Mouse (Mus musculus): ENCODE results near the gene Mylpf. TPM values are rescaled to one million over a fixed set of nuclear protein-coding genes. Genes with fewer than 3 reads are reported as not detected.

Mylpf gene
- total and polyA plus RNA-seq, 3 experiments: 0.74 to 3.5 (median 3.5) TPM

DNA sequence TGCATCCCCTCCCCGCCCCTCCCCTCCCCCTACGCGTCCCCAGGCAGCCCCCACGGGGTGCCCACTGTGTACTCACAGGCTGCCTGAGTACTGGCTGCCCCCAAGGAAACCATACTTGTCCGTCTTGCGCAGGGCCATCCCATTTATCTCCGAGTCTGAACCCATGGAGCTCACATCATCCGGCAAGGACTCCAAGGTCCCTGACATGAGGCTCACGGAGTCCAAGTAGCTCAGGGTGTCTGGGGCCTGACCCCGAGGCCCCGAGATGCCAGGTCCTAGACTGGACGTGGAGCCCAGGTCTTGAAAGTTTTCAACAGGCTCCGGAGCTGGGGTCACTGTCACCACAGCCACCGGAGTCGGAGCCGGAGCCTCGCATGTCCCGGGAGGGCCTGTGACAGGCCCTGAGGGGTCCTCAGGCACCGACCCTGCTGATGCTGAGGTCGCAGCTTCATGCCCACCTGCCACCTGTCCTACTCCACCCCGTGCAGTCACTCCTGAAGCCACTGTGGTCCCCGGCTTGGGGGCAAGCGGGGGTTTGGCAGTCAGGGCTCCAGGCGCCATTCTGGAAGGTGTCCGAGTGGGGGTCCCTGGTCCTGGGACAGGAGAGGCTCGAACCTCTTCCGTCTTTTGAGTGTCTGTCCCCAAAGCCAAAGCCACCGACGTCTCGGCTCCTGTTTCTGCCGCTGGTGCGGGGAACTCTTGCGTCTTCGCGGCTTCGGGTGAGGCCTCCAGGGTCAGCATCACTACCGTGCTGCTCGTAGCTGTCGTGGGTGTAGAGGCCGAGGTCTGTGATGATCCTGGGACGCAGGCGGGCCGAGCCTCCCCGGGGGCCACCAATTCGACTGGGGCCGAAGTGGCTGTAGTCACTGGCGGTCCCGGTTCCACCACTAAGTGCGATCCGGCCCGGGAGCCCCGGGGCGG, 1.1 kb upstream of the Mylpf start:
- Histone ChIP-seq H3K27me3 (ENCODE audit: control insufficient read depth, insufficient read depth, low read length) (no peaks in the 10 kb centered on the region), H3K4me3 (peak overlapping the region; percentile 78), H3K79me2 (replicated peaks; ENCODE audit: control insufficient read depth, insufficient read depth, low read length) (peaks cover 3% of the 10 kb centered on the region), H3K4me1 (ENCODE audit: control insufficient read depth, insufficient read depth, low read length) (peaks cover 2% of the 10 kb centered on the region; the same call in 1 of the 2 replicates), H3K36me3 (ENCODE audit: control insufficient read depth, insufficient read depth, low read length) (no peaks in the 10 kb centered on the region), H3K9ac (ENCODE audit: low read depth, low read length) (peak overlapping the region; percentile 90), H3K27ac (peak overlapping the region; percentile 85)
- TF ChIP-seq EP300 (IDR thresholded peaks at IDR 0.05; ENCODE audit: insufficient read depth, low read depth, low read length): no peak
- no peak for TF ChIP-seq POLR2A (IDR thresholded peaks at IDR 0.05; ENCODE audit: insufficient read depth, low read depth, low read length)
- no peak for TF ChIP-seq CTCF (IDR thresholded peaks at IDR 0.05)
- intact Hi-C loops (cut with DNase I): loop anchor here (1.0 to 10.0 kb wide), 2 partner anchors 11 to 623 kb away; partner anchors contain the start of genes Apobr, Cd2bp2 and Cln3
- DNase-seq: peak in 1 of 2 experiments; percentile 34
- under 1% methylated on average over 53 of the region's 53 CpGs for WGBS

DNA sequence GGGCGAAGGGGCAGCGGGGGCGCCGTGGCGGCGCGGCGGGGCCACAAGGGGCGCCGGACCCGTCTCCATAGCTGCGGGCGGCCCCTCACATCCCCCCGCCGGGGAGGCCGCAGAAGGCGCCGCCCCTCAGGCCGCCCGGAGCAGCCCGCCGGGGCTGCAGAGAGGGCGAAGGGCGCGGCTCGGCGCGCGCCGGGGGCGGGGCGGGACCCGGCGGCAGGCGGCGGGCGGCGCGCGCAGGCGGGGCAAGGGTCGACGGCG, 466 bp upstream of the Mylpf start, which contains the start of gene Tbc1d10b:
TSS of gene Tbc1d10b (minus strand) at position 174 of the 258 bp plus-strand sequence.
- Histone ChIP-seq H3K27ac (peak within 1 kb of the TSS; percentile 85), H3K4me3 (peak within 1 kb of the TSS; percentile 78), H3K36me3 (ENCODE audit: control insufficient read depth, insufficient read depth, low read length) (no peaks in the 10 kb centered on the region), H3K27me3 (ENCODE audit: control insufficient read depth, insufficient read depth, low read length) (no peaks in the 10 kb centered on the region), H3K4me1 (ENCODE audit: control insufficient read depth, insufficient read depth, low read length) (peaks cover 2% of the 10 kb centered on the region; the same call in 1 of the 2 replicates), H3K9ac (ENCODE audit: low read depth, low read length) (peak within 1 kb of the TSS; percentile 90), H3K79me2 (replicated peaks; ENCODE audit: control insufficient read depth, insufficient read depth, low read length) (peaks cover 3% of the 10 kb centered on the region)
- DNase-seq: no peak
- intact Hi-C loops (cut with DNase I): loop anchor here (1.0 to 10.0 kb wide), 2 partner anchors 12 to 623 kb away; partner anchors contain the start of genes Apobr, Cd2bp2 and Cln3
- under 1% methylated on average over 20 of the region's 44 CpGs for WGBS
- TF ChIP-seq POLR2A (IDR thresholded peaks at IDR 0.05; ENCODE audit: insufficient read depth, low read depth, low read length): no peak
- TF ChIP-seq CTCF (IDR thresholded peaks at IDR 0.05): peak; percentile 26
- TF ChIP-seq EP300 (IDR thresholded peaks at IDR 0.05; ENCODE audit: insufficient read depth, low read depth, low read length): no peak

DNA sequence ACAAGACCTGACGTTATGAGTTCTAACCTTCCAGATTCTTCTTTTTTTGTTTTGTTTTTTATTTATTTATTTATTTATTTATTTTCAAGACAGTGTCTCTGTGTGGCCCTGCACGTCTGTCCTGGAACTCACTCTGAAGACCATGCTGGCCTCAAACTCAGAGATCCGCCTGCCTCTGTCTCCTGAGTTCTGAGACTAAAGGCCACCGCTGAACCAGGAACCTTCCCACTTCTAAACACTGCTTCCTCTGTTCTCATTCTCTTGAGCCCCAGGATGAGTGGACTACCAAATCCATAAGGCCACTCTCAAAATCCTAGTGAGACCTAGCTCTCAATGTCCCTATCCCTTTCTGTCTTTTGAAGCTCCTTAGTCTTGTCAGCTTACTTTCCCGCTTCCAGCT, 1.2 kb downstream of the Mylpf start:
- H3K4me3 ChIP-seq: no peak overlapping the region
- H3K27ac ChIP-seq: peak overlapping the region; percentile 85
- intact Hi-C loops (cut with DNase I): loop anchor here (1.0 to 10.0 kb wide), 2 partner anchors 22 to 625 kb away; partner anchors contain the start of genes Apobr and Cln3
- H3K4me1 ChIP-seq (ENCODE audit: control insufficient read depth, insufficient read depth, low read length): peaks cover 2% of the 10 kb centered on the region; the same call in 1 of the 2 replicates
- no peak for TF ChIP-seq EP300 (IDR thresholded peaks at IDR 0.05; ENCODE audit: insufficient read depth, low read depth, low read length)
- no peak for TF ChIP-seq CTCF (IDR thresholded peaks at IDR 0.05)
- no peak for TF ChIP-seq POLR2A (IDR thresholded peaks at IDR 0.05; ENCODE audit: insufficient read depth, low read depth, low read length)
- H3K36me3 ChIP-seq (ENCODE audit: control insufficient read depth, insufficient read depth, low read length): no peaks in the 10 kb centered on the region
- H3K79me2 ChIP-seq (replicated peaks; ENCODE audit: control insufficient read depth, insufficient read depth, low read length): peaks cover 3% of the 10 kb centered on the region
- H3K27me3 ChIP-seq (ENCODE audit: control insufficient read depth, insufficient read depth, low read length): no peaks in the 10 kb centered on the region
- WGBS: 83% methylated on average over 5 of the region's 5 CpGs
- H3K9ac ChIP-seq (ENCODE audit: low read depth, low read length): no peak overlapping the region
- no peak for DNase-seq

DNA sequence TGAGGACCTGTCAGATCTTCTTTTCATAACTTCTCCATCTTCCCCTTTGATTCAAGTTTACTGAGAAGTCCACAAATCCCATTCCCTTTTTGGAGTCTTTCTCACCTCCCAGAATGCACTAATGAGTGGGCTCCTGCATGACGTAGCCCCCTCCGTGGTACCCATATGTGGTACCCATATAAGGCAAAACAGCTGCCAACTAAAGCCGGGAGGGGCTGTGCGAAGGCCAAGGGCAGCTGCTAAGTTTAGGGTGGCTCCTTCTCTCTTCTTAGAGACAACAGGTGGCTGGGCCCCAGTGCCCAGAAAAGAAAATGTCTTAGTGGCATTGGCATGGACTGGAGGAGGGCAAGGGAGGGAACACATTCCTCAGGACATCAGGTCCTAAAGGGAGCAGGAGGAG, 1.6 kb downstream of the Mylpf start:
- intact Hi-C loops (cut with DNase I): no loop called here
- H3K27ac ChIP-seq: no peak overlapping the region
- H3K79me2 ChIP-seq (replicated peaks; ENCODE audit: control insufficient read depth, insufficient read depth, low read length): peaks cover 3% of the 10 kb centered on the region
- no peak overlapping the region for H3K9ac ChIP-seq (ENCODE audit: low read depth, low read length)
- TF ChIP-seq POLR2A (IDR thresholded peaks at IDR 0.05; ENCODE audit: insufficient read depth, low read depth, low read length) (no peak), CTCF (IDR thresholded peaks at IDR 0.05) (no peak), EP300 (IDR thresholded peaks at IDR 0.05; ENCODE audit: insufficient read depth, low read depth, low read length) (no peak)
- 87% methylated on average over 4 of the region's 4 CpGs for WGBS
- H3K27me3 ChIP-seq (ENCODE audit: control insufficient read depth, insufficient read depth, low read length): no peaks in the 10 kb centered on the region
- H3K4me1 ChIP-seq (ENCODE audit: control insufficient read depth, insufficient read depth, low read length): peaks cover 2% of the 10 kb centered on the region; the same call in 1 of the 2 replicates
- H3K36me3 ChIP-seq (ENCODE audit: control insufficient read depth, insufficient read depth, low read length): no peaks in the 10 kb centered on the region
- DNase-seq: no peak
- no peak overlapping the region for H3K4me3 ChIP-seq

DNA sequence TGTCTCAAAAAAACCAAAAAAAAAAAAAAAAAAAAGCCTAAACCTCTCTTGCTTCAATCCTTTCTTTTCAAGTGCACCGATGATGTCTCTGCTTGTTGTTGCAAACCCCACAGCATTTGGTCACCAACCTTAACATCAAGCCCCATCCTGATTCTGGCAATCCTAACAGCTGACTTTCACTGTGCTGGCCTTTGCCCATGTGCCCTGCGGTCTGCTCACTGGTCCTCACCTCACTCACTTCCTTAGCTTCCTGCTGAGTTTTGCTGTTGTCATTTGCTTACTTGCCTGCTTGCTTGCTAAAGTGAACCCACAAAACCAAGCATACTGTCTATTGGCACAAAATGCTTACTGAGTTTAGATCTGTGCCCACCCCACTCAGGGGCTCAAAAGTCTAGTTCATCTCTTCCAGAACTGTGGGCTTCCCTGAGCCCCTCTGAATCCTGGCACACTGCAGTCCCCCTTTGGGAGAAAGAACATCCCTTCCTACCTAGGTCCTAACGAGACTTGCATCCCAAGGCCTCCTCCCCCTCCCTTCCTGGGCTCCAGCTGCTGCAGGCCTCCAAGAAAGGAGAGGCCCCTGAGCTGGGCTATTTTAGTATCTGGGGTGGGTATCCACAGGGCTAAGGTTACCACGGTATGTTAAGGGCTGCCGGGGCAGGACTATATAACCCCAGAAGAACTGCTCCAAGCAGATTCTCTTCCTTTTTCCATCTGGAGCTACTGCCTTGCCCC, 2.5 kb downstream of the Mylpf start:
- H3K79me2 ChIP-seq (replicated peaks; ENCODE audit: control insufficient read depth, insufficient read depth, low read length): peaks cover 3% of the 10 kb centered on the region
- intact Hi-C loops (cut with DNase I): no loop called here
- no peak for DNase-seq
- H3K4me3 ChIP-seq: no peak overlapping the region
- TF ChIP-seq EP300 (IDR thresholded peaks at IDR 0.05; ENCODE audit: insufficient read depth, low read depth, low read length) (no peak), CTCF (IDR thresholded peaks at IDR 0.05) (no peak), POLR2A (IDR thresholded peaks at IDR 0.05; ENCODE audit: insufficient read depth, low read depth, low read length) (no peak)
- 69% methylated on average over 5 of the region's 5 CpGs for WGBS
- H3K9ac ChIP-seq (ENCODE audit: low read depth, low read length): no peak overlapping the region
- no peak overlapping the region for H3K27ac ChIP-seq
- H3K36me3 ChIP-seq (ENCODE audit: control insufficient read depth, insufficient read depth, low read length): no peaks in the 10 kb centered on the region
- H3K27me3 ChIP-seq (ENCODE audit: control insufficient read depth, insufficient read depth, low read length): no peaks in the 10 kb centered on the region
- H3K4me1 ChIP-seq (ENCODE audit: control insufficient read depth, insufficient read depth, low read length): peaks cover 3% of the 10 kb centered on the region; the same call in 1 of the 2 replicates
